Mouse (Mus musculus) layer of hippocampus, adult 11-12 months (tissue): ENCODE results near the gene Tiam2.
A peak's percentile ranks its signal among the peaks of the same experiment; 100 is the strongest.

Experiments
- DNase-seq: peaks from one replicate; pipeline ENCODE4 v3.0.0; 2022; ENCODE audit warnings: low spot score

The Tiam2 gene

GRCm38 (mm10) chr17:3326148-3326902 lies at the start of gene Tiam2:
Tiam2 (plus strand) TSS chr17:3326573.
- DNase-seq = no peak

GRCm38 (mm10) chr17:3280321-3280720 lies 46.1 kb upstream of the Tiam2 start:
- DNase-seq = no peak

GRCm38 (mm10) chr17:3281939-3282338 lies 44.4 kb upstream of the Tiam2 start:
- no peak for DNase-seq

- DNase-seq = peak; percentile 18
These were observed 41.2 kb upstream of the Tiam2 start for GRCm38 (mm10) chr17:3285030-3285671.

GRCm38 (mm10) chr17:3286123-3286825 lies 40.1 kb upstream of the Tiam2 start:
- no peak for DNase-seq

GRCm38 (mm10) chr17:3288341-3288740 lies 38.0 kb upstream of the Tiam2 start:
- peak; percentile 73 for DNase-seq

- DNase-seq = no peak
These were observed 31.3 kb upstream of the Tiam2 start for GRCm38 (mm10) chr17:3295097-3295496.

GRCm38 (mm10) chr17:3299487-3299886 lies 26.9 kb upstream of the Tiam2 start:
- no peak for DNase-seq

GRCm38 (mm10) chr17:3305926-3306325 lies 20.4 kb upstream of the Tiam2 start:
- no peak for DNase-seq

- DNase-seq = peak; percentile 46
These were observed 12.4 kb upstream of the Tiam2 start for GRCm38 (mm10) chr17:3313711-3314624.

GRCm38 (mm10) chr17:3314625-3315020 lies 11.8 kb upstream of the Tiam2 start:
- no peak for DNase-seq

- DNase-seq = no peak
These were observed 10.8 kb upstream of the Tiam2 start for GRCm38 (mm10) chr17:3315581-3315980.

- no peak for DNase-seq
These were observed 518 bp downstream of the Tiam2 start for GRCm38 (mm10) chr17:3326903-3327279.

GRCm38 (mm10) chr17:3327335-3327734 lies 962 bp downstream of the Tiam2 start:
- no peak for DNase-seq

GRCm38 (mm10) chr17:3328820-3329219 lies 2.4 kb downstream of the Tiam2 start:
- DNase-seq = no peak

- DNase-seq = no peak
These were observed 3.1 kb downstream of the Tiam2 start for GRCm38 (mm10) chr17:3329429-3329828.

GRCm38 (mm10) chr17:3331721-3332461 lies 5.5 kb downstream of the Tiam2 start:
- peak; percentile 64 for DNase-seq

GRCm38 (mm10) chr17:3336161-3336739 lies 9.9 kb downstream of the Tiam2 start:
- no peak for DNase-seq

GRCm38 (mm10) chr17:3336887-3337524 lies 10.6 kb downstream of the Tiam2 start:
- no peak for DNase-seq

- no peak for DNase-seq
These were observed 11.1 kb downstream of the Tiam2 start for GRCm38 (mm10) chr17:3337525-3337888.
